Mouse (Mus musculus) midbrain, embryonic 15.5 days (tissue): ENCODE results near the gene Abhd8. TPM values are rescaled to one million over a fixed set of nuclear protein-coding genes. Genes with fewer than 3 reads are reported as not detected.

Experiments used
- ATAC-seq: fragments of 200-750 bp; cut with Nextera tagmentation; replicated peaks from 2 replicates; pipeline ENCODE4 v1.8.0; 2017; ENCODE audit warnings: moderate TSS enrichment
- H3K27ac ChIP-seq: fragments of 300-500 bp; sonication (generic); 2 replicates; pipeline ENCODE4 v1.5.1; 2015; ENCODE audit warnings: mild to moderate bottlenecking, inconsistent platforms
- H3K27me3 ChIP-seq: fragments of 300-500 bp; sonication (generic); replicated peaks from 2 replicates; pipeline ENCODE4 v1.6.1; 2015; ENCODE audit warnings: inconsistent platforms
- H3K36me3 ChIP-seq: fragments of 300-500 bp; sonication (generic); replicated peaks from 2 replicates; pipeline ENCODE4 v1.6.1; 2015; ENCODE audit warnings: inconsistent platforms
- H3K4me1 ChIP-seq: fragments of 300-500 bp; sonication (generic); 2 replicates; pipeline ENCODE4 v1.6.1; 2015; ENCODE audit warnings: inconsistent platforms
- H3K4me2 ChIP-seq: fragments of 300-500 bp; sonication (generic); 2 replicates; pipeline ENCODE4 v1.6.1; 2015; ENCODE audit warnings: inconsistent platforms, mild to moderate bottlenecking, moderate library complexity
- H3K4me3 ChIP-seq: fragments of 300-500 bp; sonication (generic); 2 replicates; pipeline ENCODE4 v1.5.1; 2015; ENCODE audit warnings: mild to moderate bottlenecking, inconsistent platforms
- H3K9ac ChIP-seq: fragments of 300-500 bp; sonication (generic); 2 replicates; pipeline ENCODE4 v1.6.1; 2015; ENCODE audit warnings: mild to moderate bottlenecking, inconsistent platforms
- H3K9me3 ChIP-seq: fragments of 300-500 bp; sonication (generic); 2 replicates; pipeline ENCODE4 v1.6.1; 2016; ENCODE audit warnings: inconsistent platforms
- WGBS: fragments of 180-500 bp; shearing (Covaris S2); methylation state at CpG from one replicate; pipeline ENCODE4 v1.1.7; 2015; ENCODE audit warnings: mixed read lengths; 5-methylcytosine and 5-hydroxymethylcytosine counted together
- polyA plus RNA-seq: library from polyadenylated mRNA; unstranded; fragments of >200 nt; fragmentation: Nextera tagmentation; extraction: Ambion mirVana; gene quantifications from 2 replicates; pipeline ENCODE4 v1.2.1, GENCODE M21; 2015

Gene Abhd8
- 188 and 206 TPM in 2 replicates for polyA plus RNA-seq

DNA sequence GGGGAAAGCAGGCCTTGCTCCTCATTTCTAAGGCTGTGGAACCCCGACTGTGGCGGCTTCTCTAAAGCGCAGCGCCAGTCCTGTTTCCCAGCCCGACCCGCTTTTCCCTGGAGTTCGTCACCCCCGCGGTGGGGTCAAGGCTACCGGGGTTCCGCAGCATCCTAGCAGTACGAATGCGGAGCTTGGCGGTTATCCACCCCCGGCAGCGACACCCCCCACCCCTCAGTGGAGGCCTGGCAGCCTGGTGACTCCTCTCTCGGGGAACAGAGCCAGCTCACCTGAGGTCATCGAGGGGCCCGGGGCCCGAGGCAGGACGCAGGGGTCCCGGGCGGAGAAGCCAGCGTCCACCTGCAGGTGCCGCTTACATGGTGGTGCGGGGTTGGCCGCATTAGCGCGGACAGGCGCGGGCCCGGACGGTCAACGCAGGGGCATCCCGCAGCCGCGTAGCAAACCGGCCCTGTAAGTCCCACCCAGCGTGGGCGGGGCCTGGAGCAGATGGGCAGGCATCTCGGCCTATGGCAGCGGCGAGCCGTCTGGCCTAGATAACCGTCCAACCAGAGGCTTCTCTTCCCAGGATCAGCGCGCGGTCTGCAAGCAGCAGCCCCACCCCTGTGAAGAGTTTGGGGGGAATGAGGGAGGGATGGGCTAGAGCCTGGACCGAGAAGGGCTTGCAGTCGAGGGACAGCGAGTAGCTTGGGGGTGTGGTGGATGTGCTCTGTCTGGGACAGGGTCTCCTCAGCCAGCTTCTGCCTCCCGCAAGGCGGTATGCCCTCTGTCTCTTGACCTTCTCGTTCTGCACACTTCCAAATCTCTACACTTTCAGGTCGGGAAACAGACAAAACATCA lies at the start of gene Abhd8:
TSS of gene Abhd8 (minus strand) at position 468 of the 846 bp plus-strand sequence.
- Histone ChIP-seq H3K27ac (peak within 1 kb of the TSS; percentile 86), H3K4me1 (peaks cover 51% of the 10 kb centered on the region), H3K4me3 (peak within 1 kb of the TSS; percentile 95), H3K9me3 (no peaks in the 10 kb centered on the region), H3K4me2 (peak within 1 kb of the TSS; percentile 92), H3K9ac (peak within 1 kb of the TSS; percentile 95), H3K36me3 (peaks cover 27% of the 10 kb centered on the region; the same call in 1 of the 2 replicates), H3K27me3 (no peaks in the 10 kb centered on the region)
- peak; percentile 85 for ATAC-seq
- under 1% methylated on average over 55 of the region's 55 CpGs for WGBS

DNA sequence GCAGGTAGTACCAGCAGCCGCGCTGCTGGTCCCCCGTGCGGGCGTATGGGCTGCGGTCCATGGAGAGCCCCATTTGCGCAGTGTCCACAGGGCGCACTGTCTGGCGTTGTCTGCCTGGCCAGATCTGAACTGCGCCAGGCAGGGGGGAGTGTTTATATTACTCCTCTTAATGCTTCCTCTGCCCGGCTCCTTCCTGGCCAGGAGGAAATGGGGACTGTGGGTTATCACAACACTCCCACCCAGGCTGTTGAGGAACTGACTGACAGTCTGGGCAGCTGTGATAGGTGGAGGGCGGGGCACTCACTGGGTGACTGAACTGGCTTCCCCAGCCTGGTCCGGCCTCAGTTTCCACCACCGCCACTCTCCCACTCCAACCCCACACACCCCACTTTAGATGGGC lies 48.2 kb upstream of the Abhd8 start, which contains the start of gene Plvap:
TSS of gene Plvap (minus strand) at position 109 of the 400 bp plus-strand sequence.
- peaks cover 7% of the 10 kb centered on the region for H3K4me1 ChIP-seq
- no peaks in the 10 kb centered on the region for H3K36me3 ChIP-seq
- no peak within 1 kb of the TSS for H3K4me2 ChIP-seq
- H3K9ac ChIP-seq: no peak within 1 kb of the TSS
- H3K27ac ChIP-seq: no peak within 1 kb of the TSS
- WGBS: 87% methylated on average over 14 of the region's 14 CpGs
- H3K27me3 ChIP-seq: peaks cover 44% of the 10 kb centered on the region
- no peak for ATAC-seq
- H3K4me3 ChIP-seq: no peak within 1 kb of the TSS
- H3K9me3 ChIP-seq: no peaks in the 10 kb centered on the region

DNA sequence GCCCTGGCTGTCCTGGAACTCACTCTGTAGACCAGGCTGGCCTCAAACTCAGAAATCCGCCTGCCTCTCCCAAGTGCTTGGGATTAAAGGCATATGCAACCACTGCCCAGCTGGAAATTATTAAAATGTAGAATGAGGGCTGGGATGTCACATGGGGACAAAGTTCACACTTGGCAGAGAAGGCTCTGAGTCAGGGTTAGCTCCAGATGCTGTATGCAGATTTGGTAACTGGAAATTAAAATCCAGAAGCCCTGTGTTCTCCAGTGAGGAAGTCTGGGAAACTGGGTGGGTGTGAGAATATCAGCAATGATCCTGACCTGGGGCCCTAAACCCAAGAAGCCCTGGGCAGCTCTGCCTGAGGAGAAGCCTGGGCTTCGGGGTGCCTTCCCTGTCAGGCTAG lies 45.9 kb upstream of the Abhd8 start:
- 62% methylated on average over 2 of the region's 2 CpGs for WGBS
- Histone ChIP-seq H3K36me3 (no peaks in the 10 kb centered on the region), H3K27me3 (peaks cover 63% of the 10 kb centered on the region), H3K27ac (no peak overlapping the region), H3K4me3 (no peak overlapping the region), H3K4me2 (no peak overlapping the region), H3K4me1 (peaks cover 7% of the 10 kb centered on the region), H3K9me3 (no peaks in the 10 kb centered on the region), H3K9ac (no peak overlapping the region)
- ATAC-seq: no peak

DNA sequence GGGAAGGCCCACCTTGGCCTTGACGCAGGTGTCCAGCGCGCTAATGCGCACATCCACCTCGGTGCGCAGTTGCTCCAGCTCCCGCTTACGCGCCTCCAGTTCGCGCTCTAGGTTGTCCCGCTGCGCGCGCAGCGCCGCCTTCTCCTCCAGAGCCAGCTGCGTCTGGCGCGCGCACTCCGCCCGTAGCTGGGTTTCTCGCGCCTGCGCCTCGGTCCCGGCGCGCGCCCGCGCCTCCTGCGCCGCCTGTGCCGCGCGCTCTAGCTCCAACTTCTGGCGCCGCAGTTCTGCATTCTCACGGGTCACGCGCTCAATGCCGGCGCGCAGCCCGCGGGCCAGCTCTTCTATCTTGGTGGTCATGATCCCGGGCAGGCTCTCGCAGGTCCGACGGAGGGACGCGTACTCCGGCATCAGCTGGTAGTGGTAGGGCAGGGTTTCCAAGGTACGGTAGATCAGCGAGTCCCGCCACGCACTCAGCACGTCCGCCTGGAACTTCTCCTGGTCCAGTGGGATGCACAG lies 44.2 kb upstream of the Abhd8 start:
- WGBS: under 1% methylated on average over 61 of the region's 61 CpGs

DNA sequence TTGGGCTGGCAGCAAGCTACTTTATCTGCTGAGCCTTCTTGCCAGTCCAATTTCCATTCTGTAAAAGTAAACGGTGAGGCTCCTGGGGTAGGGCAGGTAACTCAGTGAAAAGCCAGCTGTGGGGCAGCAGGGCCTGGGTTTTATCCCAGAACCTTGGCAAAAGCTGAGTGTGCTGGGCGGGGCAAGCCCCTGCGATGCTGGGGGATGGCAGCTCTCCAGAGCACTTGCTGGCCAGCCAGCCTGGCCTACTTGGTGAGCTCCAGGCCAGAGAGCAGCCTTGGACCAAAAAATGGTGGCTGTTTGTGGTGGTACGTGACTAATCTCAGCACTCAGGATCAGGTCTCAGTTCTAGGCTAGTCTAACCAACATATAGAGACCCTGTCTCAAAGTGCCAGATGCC lies 42.5 kb upstream of the Abhd8 start:
- peaks cover 7% of the 10 kb centered on the region for H3K4me1 ChIP-seq
- no peak overlapping the region for H3K27ac ChIP-seq
- WGBS: 77% methylated on average over 4 of the region's 4 CpGs
- H3K9ac ChIP-seq: no peak overlapping the region
- no peak overlapping the region for H3K4me2 ChIP-seq
- peaks cover 58% of the 10 kb centered on the region for H3K27me3 ChIP-seq
- H3K9me3 ChIP-seq: no peaks in the 10 kb centered on the region
- H3K4me3 ChIP-seq: no peak overlapping the region
- no peaks in the 10 kb centered on the region for H3K36me3 ChIP-seq
- no peak for ATAC-seq

More for the DNA sequence above, 44.2 kb upstream of the Abhd8 start:
- H3K27ac ChIP-seq: no peak overlapping the region
- H3K9me3 ChIP-seq: no peaks in the 10 kb centered on the region
- H3K4me2 ChIP-seq: peak overlapping the region; percentile 77
- H3K9ac ChIP-seq: peak overlapping the region; percentile 50
- H3K4me1 ChIP-seq: peaks cover 7% of the 10 kb centered on the region
- peak overlapping the region; percentile 43 for H3K4me3 ChIP-seq
- H3K27me3 ChIP-seq: peaks cover 63% of the 10 kb centered on the region
- no peaks in the 10 kb centered on the region for H3K36me3 ChIP-seq
- peak; percentile 86 for ATAC-seq

DNA sequence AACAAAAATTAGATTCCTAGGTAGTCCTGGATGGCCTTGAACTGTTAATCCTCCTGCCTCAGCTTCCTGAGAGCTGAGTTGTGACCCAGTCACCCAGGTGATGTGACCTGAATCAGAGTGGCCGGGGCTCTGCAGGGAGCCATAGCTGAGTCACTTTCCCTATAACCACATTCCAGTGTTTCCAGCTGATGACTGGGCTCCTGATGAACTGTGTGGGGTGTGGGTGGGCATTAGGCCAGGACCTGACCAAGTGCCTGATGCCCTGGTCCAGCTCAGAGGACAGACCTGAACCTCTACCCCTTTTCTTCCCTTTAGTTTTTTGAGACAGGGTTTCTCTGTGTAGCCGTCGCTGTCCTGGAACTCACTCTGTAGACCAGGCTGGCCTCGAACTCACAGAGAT lies 41.9 kb upstream of the Abhd8 start:
- 92% methylated on average over 4 of the region's 4 CpGs for WGBS

DNA sequence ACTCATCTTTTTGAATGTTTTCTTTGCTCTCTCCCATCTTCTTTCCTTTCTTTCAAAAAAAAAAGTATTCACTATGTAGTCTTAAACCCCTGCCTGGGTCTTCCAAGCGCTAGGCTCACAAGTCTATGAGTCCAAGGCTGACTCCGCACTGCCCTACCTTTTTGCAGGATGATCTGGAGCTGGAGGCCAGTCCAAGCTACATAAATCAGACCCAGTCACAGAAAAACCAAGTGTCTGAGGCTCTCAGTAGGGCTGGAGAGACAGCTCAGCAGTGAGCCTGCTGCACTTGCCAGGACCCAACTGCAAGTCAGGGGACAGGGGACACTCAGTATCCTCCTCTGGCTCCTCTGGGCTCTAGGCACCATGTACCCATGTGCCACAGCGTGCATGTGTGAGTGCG lies 40.9 kb upstream of the Abhd8 start:
- Histone ChIP-seq H3K27ac (no peak overlapping the region), H3K4me2 (no peak overlapping the region), H3K4me1 (peaks cover 7% of the 10 kb centered on the region), H3K4me3 (no peak overlapping the region), H3K9me3 (no peaks in the 10 kb centered on the region), H3K9ac (no peak overlapping the region), H3K36me3 (no peaks in the 10 kb centered on the region), H3K27me3 (peaks cover 44% of the 10 kb centered on the region)
- 91% methylated on average over 4 of the region's 4 CpGs for WGBS
- ATAC-seq: no peak

More for the DNA sequence above, 41.9 kb upstream of the Abhd8 start:
- H3K36me3 ChIP-seq: no peaks in the 10 kb centered on the region
- no peak overlapping the region for H3K4me2 ChIP-seq
- no peaks in the 10 kb centered on the region for H3K9me3 ChIP-seq
- H3K27ac ChIP-seq: no peak overlapping the region
- no peak overlapping the region for H3K9ac ChIP-seq
- no peak for ATAC-seq
- peaks cover 52% of the 10 kb centered on the region for H3K27me3 ChIP-seq
- no peak overlapping the region for H3K4me3 ChIP-seq
- H3K4me1 ChIP-seq: peaks cover 7% of the 10 kb centered on the region

DNA sequence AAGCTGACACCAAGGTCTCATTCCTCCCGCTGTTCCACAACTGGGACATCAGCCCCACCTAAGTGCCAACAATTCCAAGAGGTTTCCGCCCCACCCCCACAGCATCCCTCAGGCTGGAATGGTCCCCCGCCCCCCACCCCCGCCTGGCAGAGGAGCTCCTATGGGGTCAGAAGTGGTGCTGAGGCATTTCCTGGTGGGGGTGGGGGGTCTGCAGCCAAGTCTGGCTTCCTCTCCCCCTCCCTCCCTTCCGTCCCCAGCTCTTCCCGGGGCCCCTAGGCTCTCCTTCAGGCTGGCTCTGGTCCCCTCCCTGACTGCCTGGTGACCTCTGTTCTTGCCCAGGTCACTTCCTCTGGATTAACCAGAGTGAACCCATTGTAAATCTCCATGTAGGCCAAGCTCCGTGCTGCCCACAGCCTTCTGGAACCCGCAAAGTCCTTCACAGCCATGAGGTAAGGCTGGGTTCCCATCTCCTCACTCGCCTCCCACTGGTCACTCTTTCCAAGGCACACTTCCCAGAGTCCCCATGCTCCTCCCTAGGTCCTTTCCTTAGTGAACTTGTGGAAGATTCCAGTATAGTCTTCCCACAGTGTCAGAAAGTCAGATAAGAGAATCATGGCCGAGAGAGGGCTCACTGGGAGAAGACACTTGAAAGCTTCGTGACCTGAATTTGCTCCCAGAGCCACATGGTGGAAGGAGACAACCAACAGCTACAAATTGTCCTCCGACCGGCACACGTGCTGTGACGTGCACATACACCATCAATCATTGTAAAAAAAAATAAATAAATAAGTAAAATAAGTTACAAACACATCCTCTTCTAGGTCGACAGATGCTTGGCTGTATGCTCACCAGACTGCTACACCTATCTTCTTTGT lies 35.6 kb upstream of the Abhd8 start:
- no peaks in the 10 kb centered on the region for H3K4me1 ChIP-seq
- H3K27ac ChIP-seq: no peak overlapping the region
- H3K36me3 ChIP-seq: no peaks in the 10 kb centered on the region
- H3K4me2 ChIP-seq: no peak overlapping the region
- no peaks in the 10 kb centered on the region for H3K9me3 ChIP-seq
- ATAC-seq: no peak
- H3K9ac ChIP-seq: no peak overlapping the region
- H3K27me3 ChIP-seq: 0 out of 2 replicates have a peak, but pooled peaks cover 3% of the 10 kb centered on the region
- H3K4me3 ChIP-seq: no peak overlapping the region
- 45% methylated on average over 16 of the region's 16 CpGs for WGBS

DNA sequence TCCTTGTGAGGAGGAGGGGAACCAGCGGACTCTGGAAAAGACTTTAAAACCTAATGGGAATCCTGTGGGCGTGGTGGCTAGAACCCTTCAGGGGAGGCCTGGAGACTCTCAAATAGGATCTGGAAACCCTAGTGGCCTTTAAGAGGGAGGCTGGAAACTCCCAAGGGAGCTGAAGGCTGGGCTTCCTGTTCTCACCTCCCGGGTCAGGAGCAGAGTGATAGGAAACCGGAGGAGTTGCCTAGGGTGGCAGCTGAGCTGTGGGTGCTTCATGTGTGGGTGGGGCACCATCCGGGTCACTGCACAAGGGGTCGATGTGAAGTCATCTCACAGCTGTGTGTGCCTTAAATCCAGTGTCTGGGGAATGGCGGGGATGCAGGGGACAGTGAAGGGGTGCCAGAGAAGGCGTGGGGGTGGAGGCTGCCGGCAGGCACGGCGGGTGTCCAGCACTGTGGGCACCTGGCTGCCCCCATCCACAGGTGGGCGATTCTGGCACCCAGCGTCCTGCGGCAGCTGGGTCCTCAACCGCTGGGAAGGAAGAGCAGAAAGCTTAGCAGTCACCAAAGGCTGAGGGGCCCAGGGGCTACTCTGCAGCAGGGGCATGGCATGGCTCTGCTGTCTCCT lies 34.5 kb upstream of the Abhd8 start:
- H3K4me3 ChIP-seq: no peak overlapping the region
- H3K4me2 ChIP-seq: no peak overlapping the region
- no peaks in the 10 kb centered on the region for H3K9me3 ChIP-seq
- no peak overlapping the region for H3K27ac ChIP-seq
- no peak for ATAC-seq
- 24% methylated on average over 15 of the region's 15 CpGs for WGBS
- no peaks in the 10 kb centered on the region for H3K4me1 ChIP-seq
- H3K9ac ChIP-seq: no peak overlapping the region
- H3K27me3 ChIP-seq: 0 out of 2 replicates have a peak, but pooled peaks cover 3% of the 10 kb centered on the region
- H3K36me3 ChIP-seq: no peaks in the 10 kb centered on the region; the same call in 1 of the 2 replicates

DNA sequence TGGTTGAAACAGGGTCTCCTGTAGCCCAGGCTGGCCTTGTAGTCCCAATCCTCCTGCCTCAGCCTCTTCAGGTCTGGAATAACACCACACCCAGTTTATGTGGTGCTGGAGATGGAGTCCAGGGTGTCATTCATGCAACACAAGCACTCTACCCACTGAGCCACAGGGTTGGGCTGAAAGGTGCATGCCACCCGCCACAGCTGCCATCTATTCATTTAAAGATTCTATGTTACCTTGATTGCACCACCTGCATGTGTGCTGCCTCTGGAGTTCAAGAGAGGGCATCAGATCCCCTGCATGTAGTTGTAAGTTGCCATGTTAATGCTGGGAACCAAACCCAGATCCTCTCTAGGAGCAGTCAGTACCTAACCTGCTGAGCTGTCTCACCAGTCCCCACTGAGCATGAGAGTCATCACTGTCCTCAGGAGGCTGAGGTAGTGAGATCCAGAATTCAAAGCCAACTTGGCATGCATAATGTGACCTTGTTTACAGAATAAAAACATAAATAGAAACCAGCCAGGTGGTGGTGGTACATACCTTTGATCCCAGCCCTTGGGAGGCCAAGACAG lies 33.7 kb upstream of the Abhd8 start:
- Histone ChIP-seq H3K27me3 (0 out of 2 replicates have a peak, but pooled peaks cover 3% of the 10 kb centered on the region), H3K4me1 (no peaks in the 10 kb centered on the region), H3K36me3 (no peaks in the 10 kb centered on the region; the same call in 1 of the 2 replicates), H3K27ac (no peak overlapping the region), H3K4me3 (no peak overlapping the region), H3K9me3 (no peaks in the 10 kb centered on the region), H3K4me2 (no peak overlapping the region), H3K9ac (no peak overlapping the region)
- ATAC-seq: no peak
- 86% methylated on average over 1 of the region's 1 CpGs for WGBS

DNA sequence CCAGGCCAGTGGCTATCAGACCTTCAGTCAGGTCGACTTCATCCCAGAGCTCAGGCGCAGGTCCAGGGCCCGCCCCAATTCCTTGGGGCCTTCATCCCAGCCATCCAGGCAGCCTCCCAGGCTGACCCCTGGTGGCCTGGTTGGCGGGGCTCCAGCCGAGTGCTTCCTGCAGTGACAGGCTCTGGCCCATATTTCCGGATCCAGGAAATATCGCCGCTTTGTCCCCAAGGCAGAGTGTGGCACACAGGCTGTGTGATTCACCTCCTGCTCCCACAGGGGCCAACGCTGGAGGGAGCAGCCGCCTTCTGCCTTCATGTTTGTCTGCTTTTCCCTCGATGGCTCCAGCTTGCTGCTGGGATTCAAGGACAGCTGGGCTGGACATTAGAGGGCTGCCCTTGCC lies 33.0 kb upstream of the Abhd8 start:
- Histone ChIP-seq H3K4me2 (no peak overlapping the region), H3K4me1 (no peaks in the 10 kb centered on the region), H3K27me3 (0 out of 2 replicates have a peak, but pooled peaks cover 3% of the 10 kb centered on the region), H3K27ac (no peak overlapping the region), H3K4me3 (no peak overlapping the region), H3K9ac (no peak overlapping the region), H3K9me3 (no peaks in the 10 kb centered on the region), H3K36me3 (no peaks in the 10 kb centered on the region; the same call in 1 of the 2 replicates)
- WGBS: 54% methylated on average over 11 of the region's 11 CpGs
- ATAC-seq: no peak
